Mouse (Mus musculus): ENCODE data around the gene Qsox2.

Gene Qsox2

GRCm38 (mm10) chr2:26225242-26225641 is 12.1 kb downstream of the Qsox2 start:
- DNase-seq (ENCODE audit: low spot score in 2 of 2), result no peak

- no peak for DNase-seq (ENCODE audit: low spot score in 2 of 2)
Measured at GRCm38 (mm10) chr2:26223961-26224360, 13.4 kb downstream of the Qsox2 start.

GRCm38 (mm10) chr2:26214526-26214925 is 22.8 kb downstream of the Qsox2 start:
- peak in 1 of 2 experiments; percentile 79 for DNase-seq (ENCODE audit: low spot score in 2 of 2)

GRCm38 (mm10) chr2:26209566-26209965 is 27.8 kb downstream of the Qsox2 start:
- no peak for DNase-seq (ENCODE audit: low spot score in 2 of 2)

- peak; percentile 61 to 87 for DNase-seq (ENCODE audit: low spot score in 2 of 2)
Measured at GRCm38 (mm10) chr2:26208126-26208789, 29.1 kb downstream of the Qsox2 start, which contains the start of gene Lhx3. Gene Lhx3 (minus strand): TSS chr2:26208289.

GRCm38 (mm10) chr2:26207559-26207958 is 29.8 kb downstream of the Qsox2 start:
- DNase-seq (ENCODE audit: low spot score in 2 of 2), result no peak

GRCm38 (mm10) chr2:26205761-26206160 is 31.6 kb downstream of the Qsox2 start:
- DNase-seq (ENCODE audit: low spot score in 2 of 2), result no peak

- peak in 1 of 2 experiments; percentile 58 for DNase-seq (ENCODE audit: low spot score in 2 of 2)
Measured at GRCm38 (mm10) chr2:26205126-26205525, 32.2 kb downstream of the Qsox2 start.

GRCm38 (mm10) chr2:26202849-26203475 is 34.4 kb downstream of the Qsox2 start:
- no peak for DNase-seq (ENCODE audit: low spot score in 2 of 2)

GRCm38 (mm10) chr2:26201926-26202848 is 35.1 kb downstream of the Qsox2 start:
- no peak for DNase-seq (ENCODE audit: low spot score in 2 of 2)

GRCm38 (mm10) chr2:26198488-26198887 is 38.8 kb downstream of the Qsox2 start:
- DNase-seq (ENCODE audit: low spot score in 2 of 2), result no peak

GRCm38 (mm10) chr2:26194552-26195339 is 42.6 kb downstream of the Qsox2 start:
- no peak for DNase-seq (ENCODE audit: low spot score in 2 of 2)

- no peak for DNase-seq (ENCODE audit: low spot score in 2 of 2)
Measured at GRCm38 (mm10) chr2:26188517-26188916, 48.8 kb downstream of the Qsox2 start.

GRCm38 (mm10) chr2:26184352-26184751 is 53.0 kb downstream of the Qsox2 start:
- no peak for DNase-seq (ENCODE audit: low spot score in 2 of 2)

GRCm38 (mm10) chr2:26182646-26183045 is 54.7 kb downstream of the Qsox2 start:
- peak; percentile 28 to 67 for DNase-seq (ENCODE audit: low spot score in 2 of 2)

- DNase-seq (ENCODE audit: low spot score in 2 of 2), result no peak
Measured at GRCm38 (mm10) chr2:26177189-26177588, 60.1 kb downstream of the Qsox2 start.

- DNase-seq (ENCODE audit: low spot score in 2 of 2), result peak in 1 of 2 experiments; percentile 35
Measured at GRCm38 (mm10) chr2:26176731-26177130, 60.6 kb downstream of the Qsox2 start.

- DNase-seq (ENCODE audit: low spot score in 2 of 2), result no peak
Measured at GRCm38 (mm10) chr2:26175191-26175590, 62.1 kb downstream of the Qsox2 start.

GRCm38 (mm10) chr2:26172166-26172565 is 65.2 kb downstream of the Qsox2 start:
- DNase-seq (ENCODE audit: low spot score in 2 of 2), result no peak

GRCm38 (mm10) chr2:26170376-26170775 is 66.9 kb downstream of the Qsox2 start:
- DNase-seq (ENCODE audit: low spot score in 2 of 2), result no peak

GRCm38 (mm10) chr2:26168843-26169579 is 68.3 kb downstream of the Qsox2 start:
- no peak for DNase-seq (ENCODE audit: low spot score in 2 of 2)

Measured in spleen, postnatal 10 days (tissue).